Mouse (Mus musculus) liver, embryonic 13.5 days (tissue): ENCODE results near the gene Akt1. TPM values are rescaled to one million over a fixed set of nuclear protein-coding genes. Genes with fewer than 3 reads are reported as not detected.

Experiments used
- ATAC-seq: fragments of 200-750 bp; cut with Nextera tagmentation; 2 replicates; pipeline ENCODE4 v1.8.0; 2017; ENCODE audit warnings: low read depth, mild to moderate bottlenecking, moderate number of reproducible peaks, moderate library complexity
- DNase-seq: peaks from one replicate; pipeline ENCODE4 v3.0.0; 2022
- H3K27ac ChIP-seq: fragments of 300-500 bp; sonication (generic); 2 replicates; pipeline ENCODE4 v1.5.1; 2015; ENCODE audit warnings: moderate library complexity, mild to moderate bottlenecking, inconsistent platforms
- H3K27me3 ChIP-seq: fragments of 300-500 bp; sonication (generic); 2 replicates; pipeline ENCODE4 v1.6.1; 2015; ENCODE audit warnings: mild to moderate bottlenecking, inconsistent platforms
- H3K36me3 ChIP-seq: fragments of 300-500 bp; sonication (generic); 2 replicates; pipeline ENCODE4 v1.6.1; 2015; ENCODE audit warnings: mild to moderate bottlenecking, inconsistent platforms
- H3K4me1 ChIP-seq: fragments of 300-500 bp; sonication (generic); replicated peaks from 2 replicates; pipeline ENCODE4 v1.6.1; 2015; ENCODE audit warnings: inconsistent platforms
- H3K4me2 ChIP-seq: fragments of 300-500 bp; sonication (generic); 2 replicates; pipeline ENCODE4 v1.6.1; 2015; ENCODE audit warnings: inconsistent platforms, mild to moderate bottlenecking, moderate library complexity
- H3K4me3 ChIP-seq: fragments of 300-500 bp; sonication (generic); replicated peaks from 2 replicates; pipeline ENCODE4 v1.5.1; 2015; ENCODE audit warnings: mild to moderate bottlenecking, inconsistent platforms
- H3K9ac ChIP-seq: fragments of 300-500 bp; sonication (generic); 2 replicates; pipeline ENCODE4 v1.6.1; 2015; ENCODE audit warnings: mild to moderate bottlenecking, inconsistent platforms
- H3K9me3 ChIP-seq: fragments of 300-500 bp; sonication (generic); replicated peaks from 2 replicates; pipeline ENCODE4 v1.6.1; 2016; ENCODE audit warnings: inconsistent platforms
- WGBS: fragments of 180-500 bp; shearing (Covaris S2); methylation state at CpG from one replicate; pipeline ENCODE4 v1.1.7; 2015; ENCODE audit not compliant: insufficient replicate concordance; 5-methylcytosine and 5-hydroxymethylcytosine counted together
- polyA plus RNA-seq: library from polyadenylated mRNA; unstranded; fragments of >200 nt; fragmentation: Nextera tagmentation; extraction: Ambion mirVana; gene quantifications from 2 replicates; pipeline ENCODE4 v1.2.1, GENCODE M21; 2015

The Akt1 gene
- polyA plus RNA-seq, 1 experiment from 2014 or later, result 17.9 TPM

DNA sequence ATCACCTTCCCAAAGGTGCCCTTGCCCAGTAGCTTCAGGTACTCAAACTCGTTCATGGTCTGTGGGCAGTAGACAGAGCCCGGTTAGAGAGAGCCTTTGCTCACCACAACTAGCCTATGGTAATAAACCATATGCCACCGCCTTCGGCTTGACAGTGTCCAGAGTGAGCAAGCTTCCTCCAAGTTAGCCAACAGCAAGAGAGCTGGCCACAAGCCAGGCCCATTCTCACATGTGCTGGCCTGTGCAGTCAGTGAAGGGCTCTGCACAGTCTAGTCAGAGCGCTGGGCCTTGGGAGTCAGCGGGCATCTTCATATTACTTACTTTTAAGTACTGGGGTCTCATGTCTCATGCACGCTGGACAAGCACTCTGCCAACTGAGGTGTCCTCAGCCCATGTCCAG is 16.1 kb downstream of the Akt1 start:
- Histone ChIP-seq H3K27ac (no peak overlapping the region), H3K36me3 (peaks cover 96% of the 10 kb centered on the region), H3K9ac (no peak overlapping the region), H3K9me3 (no peaks in the 10 kb centered on the region), H3K27me3 (no peaks in the 10 kb centered on the region), H3K4me2 (no peak overlapping the region), H3K4me1 (peaks cover 18% of the 10 kb centered on the region), H3K4me3 (no peak overlapping the region)
- 90% methylated on average over 7 of the region's 7 CpGs for WGBS
- ATAC-seq (no peak), DNase-seq (no peak)

- Histone ChIP-seq H3K36me3 (peaks cover 95% of the 10 kb centered on the region), H3K9me3 (no peaks in the 10 kb centered on the region), H3K4me1 (peaks cover 12% of the 10 kb centered on the region), H3K27me3 (no peaks in the 10 kb centered on the region), H3K27ac (no peak overlapping the region), H3K4me2 (no peak overlapping the region), H3K4me3 (no peak overlapping the region), H3K9ac (no peak overlapping the region)
- ATAC-seq (no peak), DNase-seq (no peak)
- 78% methylated on average over 5 of the region's 5 CpGs for WGBS
Measured at GRCm38 (mm10) chr12:112654076-112654475, 20.6 kb downstream of the Akt1 start.

DNA sequence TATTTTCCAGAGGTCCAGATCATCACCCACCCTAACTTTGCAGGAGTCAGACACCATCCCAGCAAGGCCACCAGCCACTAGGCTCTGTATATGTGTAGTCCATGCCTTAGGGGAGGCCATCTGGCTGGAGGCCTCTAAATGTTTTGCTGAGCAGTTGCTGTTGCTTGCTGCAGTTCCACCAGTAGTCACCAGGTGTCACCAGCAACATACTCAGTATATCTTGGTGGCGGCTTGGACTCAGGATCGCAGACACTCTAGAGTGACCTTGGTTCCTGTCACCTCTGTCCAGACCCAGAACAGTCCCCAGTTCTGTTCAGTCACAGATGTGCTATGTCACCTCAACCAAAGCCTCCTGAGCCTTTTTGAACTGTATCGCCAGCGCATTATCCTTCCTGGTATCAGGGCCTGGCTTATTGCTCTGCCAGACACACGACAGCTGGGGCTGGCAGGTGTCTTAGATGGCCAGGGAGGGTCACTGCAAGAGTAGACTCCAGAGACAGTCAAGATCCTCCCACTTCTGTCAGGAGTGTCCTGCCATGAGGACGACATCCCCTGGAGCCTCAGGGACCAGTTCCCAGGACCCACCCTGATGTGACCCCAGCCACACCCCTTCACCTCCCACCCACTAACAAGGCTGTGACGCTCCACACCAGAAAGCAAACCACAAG is 21.4 kb downstream of the Akt1 start:
- Histone ChIP-seq H3K36me3 (peaks cover 95% of the 10 kb centered on the region), H3K4me1 (peaks cover 12% of the 10 kb centered on the region), H3K9me3 (no peaks in the 10 kb centered on the region), H3K4me2 (no peak overlapping the region), H3K27ac (no peak overlapping the region), H3K27me3 (no peaks in the 10 kb centered on the region), H3K9ac (no peak overlapping the region), H3K4me3 (no peak overlapping the region)
- DNase-seq (peak; percentile 58), ATAC-seq (peak; percentile 49)
- 51% methylated on average over 7 of the region's 7 CpGs for WGBS

GRCm38 (mm10) chr12:112651778-112652439 is 22.8 kb downstream of the Akt1 start:
- no peak overlapping the region for H3K9ac ChIP-seq
- no peaks in the 10 kb centered on the region for H3K27me3 ChIP-seq
- DNase-seq (no peak), ATAC-seq (no peak)
- no peak overlapping the region for H3K4me2 ChIP-seq
- 67% methylated on average over 5 of the region's 5 CpGs for WGBS
- H3K36me3 ChIP-seq, result peaks cover 95% of the 10 kb centered on the region
- H3K4me3 ChIP-seq, result no peak overlapping the region
- no peak overlapping the region for H3K27ac ChIP-seq
- no peaks in the 10 kb centered on the region for H3K9me3 ChIP-seq
- H3K4me1 ChIP-seq, result peaks cover 20% of the 10 kb centered on the region

DNA sequence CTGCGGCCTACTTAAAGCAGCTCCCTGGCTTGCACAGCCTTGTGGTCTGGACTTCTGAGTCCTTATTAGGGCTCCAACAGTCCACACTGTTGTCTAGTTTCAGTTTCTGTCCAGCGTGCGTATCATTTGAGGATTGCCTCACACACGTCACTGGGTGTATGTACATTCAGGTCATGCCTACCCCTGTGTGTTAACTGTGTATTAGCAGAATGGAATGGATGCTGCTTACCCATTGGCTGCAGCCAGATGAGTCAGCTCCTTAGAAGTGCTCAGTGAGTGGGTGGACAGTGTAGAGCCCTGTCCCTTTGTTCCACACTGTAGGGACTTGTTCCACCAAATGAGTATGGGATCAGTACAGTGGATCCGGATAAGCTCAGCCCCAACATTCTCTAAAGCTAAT is 26.6 kb downstream of the Akt1 start:
- ATAC-seq (no peak), DNase-seq (no peak)
- Histone ChIP-seq H3K27me3 (no peaks in the 10 kb centered on the region), H3K9me3 (no peaks in the 10 kb centered on the region), H3K4me3 (no peak overlapping the region), H3K4me2 (no peak overlapping the region), H3K9ac (no peak overlapping the region), H3K36me3 (peaks cover 64% of the 10 kb centered on the region), H3K27ac (no peak overlapping the region), H3K4me1 (peaks cover 43% of the 10 kb centered on the region)
- WGBS, result 86% methylated on average over 5 of the region's 5 CpGs

DNA sequence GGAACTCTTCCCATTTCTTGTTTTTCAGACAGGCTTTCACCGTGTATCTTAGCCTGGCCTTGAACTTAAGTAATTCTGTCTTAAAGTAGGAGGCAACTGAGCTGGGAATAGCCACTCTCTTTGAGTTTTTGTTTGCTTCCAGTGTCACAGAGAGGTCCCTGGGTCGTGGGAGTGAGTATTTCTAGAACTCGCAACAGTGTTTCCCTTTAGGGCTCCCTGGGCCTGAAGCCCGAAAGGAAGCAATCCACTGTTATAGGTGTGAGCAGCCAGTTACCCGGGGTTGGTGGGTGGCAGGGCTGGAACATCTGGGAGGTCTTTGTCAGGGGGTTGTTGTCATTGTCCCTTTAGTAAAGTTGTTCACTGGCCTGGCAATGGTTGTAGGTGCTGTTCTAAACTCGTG is 28.5 kb downstream of the Akt1 start:
- WGBS, result 51% methylated on average over 6 of the region's 6 CpGs
- no peak for ATAC-seq
- Histone ChIP-seq H3K9ac (peak overlapping the region; percentile 82), H3K9me3 (no peaks in the 10 kb centered on the region), H3K4me2 (peak overlapping the region; percentile 97), H3K4me1 (peaks cover 41% of the 10 kb centered on the region), H3K4me3 (peak overlapping the region; percentile 75), H3K27ac (peak overlapping the region; percentile 50), H3K27me3 (no peaks in the 10 kb centered on the region), H3K36me3 (peaks cover 48% of the 10 kb centered on the region)
- DNase-seq, result no peak

- Histone ChIP-seq H3K27ac (peak overlapping the region; percentile 88), H3K4me3 (peak overlapping the region; percentile 75), H3K4me2 (peak overlapping the region; percentile 97), H3K9ac (peak overlapping the region; percentile 82), H3K36me3 (peaks cover 36% of the 10 kb centered on the region), H3K27me3 (no peaks in the 10 kb centered on the region), H3K4me1 (peaks cover 41% of the 10 kb centered on the region), H3K9me3 (no peaks in the 10 kb centered on the region)
- ATAC-seq, result peak; percentile 7
- no peak for DNase-seq
- WGBS, result under 1% methylated on average over 75 of the region's 75 CpGs
Measured at GRCm38 (mm10) chr12:112644855-112645506, 29.7 kb downstream of the Akt1 start.

DNA sequence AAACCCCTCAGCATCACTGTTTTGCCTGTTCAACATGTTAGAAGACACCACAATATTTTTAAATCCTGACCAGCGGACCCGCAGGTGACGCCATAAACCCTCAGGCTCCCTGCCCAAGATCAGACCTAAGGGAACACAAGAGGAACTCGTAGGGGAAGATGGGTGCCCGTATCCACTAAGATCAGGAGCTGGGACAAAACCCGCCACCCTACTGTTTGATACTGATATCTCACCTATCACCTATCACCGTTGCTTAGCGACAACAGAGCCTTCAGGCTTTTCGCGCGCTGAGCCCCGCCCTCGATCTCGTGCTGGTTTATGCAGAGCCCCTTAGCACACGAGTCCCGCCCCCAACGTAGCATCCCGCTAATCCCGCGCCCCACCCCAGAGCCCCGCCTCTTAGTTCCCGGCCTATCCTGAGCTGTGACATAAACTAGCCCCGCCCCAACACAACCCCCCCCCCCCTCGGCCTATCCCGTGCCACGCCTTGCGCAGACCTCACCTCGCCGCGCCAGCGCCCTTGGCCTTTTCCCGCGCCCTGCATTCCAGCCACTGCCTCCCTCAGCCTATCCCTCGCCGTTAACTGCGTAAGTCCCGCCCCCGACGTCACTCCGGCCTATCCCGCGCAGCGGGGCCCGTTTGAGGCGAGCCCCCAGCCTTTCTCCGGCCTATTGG is 30.4 kb downstream of the Akt1 start, which contains the start of gene Siva1:
Gene Siva1 (plus strand): TSS at position 500 of the 675 bp plus-strand sequence.
- H3K4me2 ChIP-seq, result peak within 1 kb of the TSS; percentile 97
- H3K4me3 ChIP-seq, result peak within 1 kb of the TSS; percentile 75
- no peaks in the 10 kb centered on the region for H3K27me3 ChIP-seq
- peak within 1 kb of the TSS; percentile 88 for H3K27ac ChIP-seq
- H3K9ac ChIP-seq, result peak within 1 kb of the TSS; percentile 82
- H3K9me3 ChIP-seq, result no peaks in the 10 kb centered on the region
- WGBS, result 2% methylated on average over 41 of the region's 46 CpGs
- peaks cover 29% of the 10 kb centered on the region for H3K36me3 ChIP-seq
- H3K4me1 ChIP-seq, result peaks cover 41% of the 10 kb centered on the region
- DNase-seq (peak; percentile 97), ATAC-seq (peak; percentile 94)

- Histone ChIP-seq H3K4me1 (peaks cover 41% of the 10 kb centered on the region), H3K36me3 (peaks cover 17% of the 10 kb centered on the region), H3K4me2 (no peak overlapping the region), H3K4me3 (no peak overlapping the region), H3K9me3 (no peaks in the 10 kb centered on the region), H3K9ac (no peak overlapping the region), H3K27ac (no peak overlapping the region), H3K27me3 (no peaks in the 10 kb centered on the region)
- ATAC-seq, result no peak
- DNase-seq, result no peak
- WGBS, result 86% methylated on average over 6 of the region's 6 CpGs
Measured at GRCm38 (mm10) chr12:112643126-112643525, 31.6 kb downstream of the Akt1 start.

DNA sequence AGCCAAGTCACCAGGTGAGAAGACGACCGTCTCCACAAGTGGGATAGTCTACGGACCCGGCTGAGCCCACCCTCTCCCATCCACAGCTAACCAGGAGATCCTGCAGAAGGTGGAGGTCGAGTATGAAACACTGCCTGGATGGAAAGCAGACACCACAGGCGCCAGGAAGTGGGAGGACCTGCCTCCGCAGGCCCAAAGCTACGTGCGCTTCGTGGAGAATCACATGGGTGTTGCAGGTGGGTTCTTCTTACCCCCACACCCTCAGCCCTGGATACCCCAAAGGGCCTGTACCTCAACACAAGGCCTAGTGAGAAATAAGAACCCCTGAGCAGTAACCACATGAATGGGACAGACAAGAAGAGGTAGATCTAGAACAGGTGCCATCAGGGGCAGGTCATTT is 35.2 kb downstream of the Akt1 start:
- DNase-seq, result no peak
- H3K4me3 ChIP-seq, result no peak overlapping the region
- H3K4me2 ChIP-seq, result no peak overlapping the region
- no peak overlapping the region for H3K9ac ChIP-seq
- H3K27ac ChIP-seq, result no peak overlapping the region
- peaks cover 15% of the 10 kb centered on the region for H3K4me1 ChIP-seq
- H3K27me3 ChIP-seq, result no peaks in the 10 kb centered on the region
- no peak for ATAC-seq
- no peaks in the 10 kb centered on the region for H3K9me3 ChIP-seq
- no peaks in the 10 kb centered on the region for H3K36me3 ChIP-seq
- WGBS, result 71% methylated on average over 10 of the region's 10 CpGs

GRCm38 (mm10) chr12:112633686-112634085 is 41.0 kb downstream of the Akt1 start:
- no peaks in the 10 kb centered on the region for H3K27me3 ChIP-seq
- DNase-seq, result no peak
- WGBS, result 63% methylated on average over 9 of the region's 9 CpGs
- no peak overlapping the region for H3K4me3 ChIP-seq
- H3K4me1 ChIP-seq, result peaks cover 52% of the 10 kb centered on the region
- ATAC-seq, result no peak
- 0 out of 2 replicates have a peak overlapping the region, but pooled peaks have one; percentile 20 for H3K27ac ChIP-seq
- H3K9ac ChIP-seq, result no peak overlapping the region
- no peaks in the 10 kb centered on the region for H3K36me3 ChIP-seq
- no peak overlapping the region for H3K4me2 ChIP-seq
- no peaks in the 10 kb centered on the region for H3K9me3 ChIP-seq
